Mouse (Mus musculus) liver, embryonic 15.5 days (tissue): ENCODE results near the gene Cirbp. TPM values are rescaled to one million over a fixed set of nuclear protein-coding genes. Genes with fewer than 3 reads are reported as not detected.

Experiments
- ATAC-seq: fragments of 200-750 bp; cut with Nextera tagmentation; 2 replicates; pipeline ENCODE4 v1.8.0; 2017; ENCODE audit warnings: moderate number of reproducible peaks, mild to moderate bottlenecking, moderate library complexity; ENCODE audit not compliant: insufficient read depth
- H3K27ac ChIP-seq: fragments of 300-500 bp; sonication (generic); replicated peaks from 2 replicates; pipeline ENCODE4 v1.5.1; 2015; ENCODE audit warnings: mild to moderate bottlenecking, inconsistent platforms
- H3K27me3 ChIP-seq: fragments of 300-500 bp; sonication (generic); 2 replicates; pipeline ENCODE4 v1.6.1; 2015; ENCODE audit warnings: mild to moderate bottlenecking, inconsistent platforms
- H3K36me3 ChIP-seq: fragments of 300-500 bp; sonication (generic); replicated peaks from 2 replicates; pipeline ENCODE4 v1.6.1; 2015; ENCODE audit warnings: moderate library complexity, mild to moderate bottlenecking, inconsistent platforms
- H3K4me1 ChIP-seq: fragments of 300-500 bp; sonication (generic); replicated peaks from 2 replicates; pipeline ENCODE4 v1.6.1; 2015; ENCODE audit warnings: inconsistent platforms
- H3K4me2 ChIP-seq: fragments of 300-500 bp; sonication (generic); 2 replicates; pipeline ENCODE4 v1.6.1; 2015; ENCODE audit warnings: moderate library complexity, mild to moderate bottlenecking, inconsistent platforms
- H3K4me3 ChIP-seq: fragments of 300-500 bp; sonication (generic); replicated peaks from 2 replicates; pipeline ENCODE4 v1.5.1; 2015; ENCODE audit warnings: mild to moderate bottlenecking, inconsistent platforms
- H3K9ac ChIP-seq: fragments of 300-500 bp; sonication (generic); 2 replicates; pipeline ENCODE4 v1.6.1; 2015; ENCODE audit warnings: moderate library complexity, mild to moderate bottlenecking, inconsistent platforms
- H3K9me3 ChIP-seq: fragments of 300-500 bp; sonication (generic); replicated peaks from 2 replicates; pipeline ENCODE4 v1.6.1; 2016; ENCODE audit warnings: inconsistent platforms
- WGBS: fragments of 180-500 bp; shearing (Covaris S2); methylation state at CpG from one replicate; pipeline ENCODE4 v1.1.7; 2015; ENCODE audit warnings: mixed read lengths; ENCODE audit not compliant: insufficient replicate concordance; 5-methylcytosine and 5-hydroxymethylcytosine counted together
- polyA plus RNA-seq: library from polyadenylated mRNA; unstranded; fragments of >200 nt; fragmentation: Nextera tagmentation; extraction: Ambion mirVana; gene quantifications from 2 replicates; pipeline ENCODE4 v1.2.1, GENCODE M21; 2015

Gene Cirbp
- polyA plus RNA-seq, 1 experiment from 2014 or later, result 17.0 TPM

DNA sequence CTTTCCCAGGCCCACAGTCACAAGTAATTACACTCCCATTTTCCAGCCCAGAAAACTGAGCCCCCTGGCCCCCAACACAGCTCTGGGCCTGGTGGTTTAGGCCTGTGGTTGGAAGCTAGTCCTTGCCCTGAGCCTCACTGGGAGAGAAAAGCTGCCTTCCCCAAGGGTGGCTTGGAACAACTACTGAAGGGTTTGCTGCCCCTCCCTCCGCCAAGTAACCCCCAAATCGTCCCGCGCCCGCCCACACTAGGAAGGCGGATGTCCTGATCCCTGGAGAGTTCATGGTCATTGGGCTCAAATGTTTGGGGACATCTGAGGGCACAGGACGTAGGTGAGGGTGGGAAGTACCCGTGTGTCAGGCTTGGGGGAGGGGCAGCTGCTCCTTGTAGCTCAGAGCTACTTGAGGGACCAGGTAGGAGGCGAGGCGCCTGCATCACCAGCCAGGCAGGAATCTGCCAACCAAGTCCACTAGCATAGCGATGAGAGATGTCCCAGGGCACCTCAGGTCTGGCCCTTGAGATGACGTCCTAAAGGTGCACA is 6.7 kb upstream of the Cirbp start:
- ATAC-seq, result peak; percentile 0; the same call in 1 of the 2 replicates
- H3K4me1 ChIP-seq, result peaks cover 96% of the 10 kb centered on the region
- WGBS, result 20% methylated on average over 12 of the region's 12 CpGs

DNA sequence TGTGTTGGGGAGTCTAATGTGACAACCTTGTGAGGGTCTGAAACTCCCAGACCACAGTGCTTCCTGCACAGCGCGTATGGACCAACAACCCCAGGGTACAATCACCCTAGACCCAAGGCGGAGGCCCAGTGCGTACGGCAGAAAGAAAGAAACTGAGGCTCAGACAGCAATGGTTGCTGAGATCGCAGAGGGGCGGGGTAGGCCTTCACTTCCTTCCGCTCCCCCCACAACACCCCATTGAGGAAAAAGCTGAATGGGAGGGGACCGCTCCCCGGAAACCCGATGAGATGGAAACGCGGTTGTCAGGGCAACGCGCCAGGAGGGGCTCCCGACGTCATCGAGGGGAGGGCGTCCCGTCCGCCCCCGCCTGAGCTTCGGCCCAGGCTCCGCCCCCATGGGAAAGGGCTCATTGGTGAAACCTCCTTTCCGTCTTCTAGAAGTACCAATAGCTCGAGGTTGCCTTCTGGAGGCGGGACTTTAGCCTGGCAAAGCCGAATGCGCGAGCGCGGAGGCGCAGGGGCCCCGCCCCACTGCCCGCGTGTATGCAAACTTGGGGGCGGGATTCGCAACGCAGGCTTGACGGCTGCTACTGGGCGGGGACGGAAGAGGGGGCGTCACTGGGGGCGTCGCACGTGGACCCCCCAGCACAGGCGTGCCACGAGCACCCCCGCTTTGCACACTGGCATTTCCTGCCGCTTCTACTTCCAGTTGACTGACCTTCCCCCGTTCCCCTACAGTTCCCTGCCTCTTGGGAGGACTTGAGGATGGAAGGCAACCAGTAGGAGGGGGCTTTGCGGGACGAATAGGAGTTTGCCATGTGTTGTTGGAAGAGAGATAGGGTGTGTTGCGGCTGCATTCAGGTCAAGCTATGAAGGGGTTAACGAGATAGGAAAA is 6.0 kb upstream of the Cirbp start:
- Histone ChIP-seq H3K27me3 (peaks cover 8% of the 10 kb centered on the region; the same call in 1 of the 2 replicates), H3K4me2 (peak overlapping the region; percentile 97), H3K4me1 (peaks cover 96% of the 10 kb centered on the region), H3K27ac (peak overlapping the region; percentile 94), H3K9ac (peak overlapping the region; percentile 50), H3K9me3 (no peaks in the 10 kb centered on the region), H3K36me3 (peaks cover 30% of the 10 kb centered on the region), H3K4me3 (peak overlapping the region; percentile 64)
- peak; percentile 80 for ATAC-seq
- under 1% methylated on average over 55 of the region's 55 CpGs for WGBS

More for the DNA sequence above, 6.7 kb upstream of the Cirbp start:
- peak overlapping the region; percentile 64 for H3K4me3 ChIP-seq
- H3K36me3 ChIP-seq, result peaks cover 37% of the 10 kb centered on the region
- peaks cover 5% of the 10 kb centered on the region; the same call in 1 of the 2 replicates for H3K27me3 ChIP-seq
- H3K4me2 ChIP-seq, result peak overlapping the region; percentile 97
- peak overlapping the region; percentile 85 for H3K27ac ChIP-seq
- no peaks in the 10 kb centered on the region for H3K9me3 ChIP-seq
- peak overlapping the region; percentile 50 for H3K9ac ChIP-seq

DNA sequence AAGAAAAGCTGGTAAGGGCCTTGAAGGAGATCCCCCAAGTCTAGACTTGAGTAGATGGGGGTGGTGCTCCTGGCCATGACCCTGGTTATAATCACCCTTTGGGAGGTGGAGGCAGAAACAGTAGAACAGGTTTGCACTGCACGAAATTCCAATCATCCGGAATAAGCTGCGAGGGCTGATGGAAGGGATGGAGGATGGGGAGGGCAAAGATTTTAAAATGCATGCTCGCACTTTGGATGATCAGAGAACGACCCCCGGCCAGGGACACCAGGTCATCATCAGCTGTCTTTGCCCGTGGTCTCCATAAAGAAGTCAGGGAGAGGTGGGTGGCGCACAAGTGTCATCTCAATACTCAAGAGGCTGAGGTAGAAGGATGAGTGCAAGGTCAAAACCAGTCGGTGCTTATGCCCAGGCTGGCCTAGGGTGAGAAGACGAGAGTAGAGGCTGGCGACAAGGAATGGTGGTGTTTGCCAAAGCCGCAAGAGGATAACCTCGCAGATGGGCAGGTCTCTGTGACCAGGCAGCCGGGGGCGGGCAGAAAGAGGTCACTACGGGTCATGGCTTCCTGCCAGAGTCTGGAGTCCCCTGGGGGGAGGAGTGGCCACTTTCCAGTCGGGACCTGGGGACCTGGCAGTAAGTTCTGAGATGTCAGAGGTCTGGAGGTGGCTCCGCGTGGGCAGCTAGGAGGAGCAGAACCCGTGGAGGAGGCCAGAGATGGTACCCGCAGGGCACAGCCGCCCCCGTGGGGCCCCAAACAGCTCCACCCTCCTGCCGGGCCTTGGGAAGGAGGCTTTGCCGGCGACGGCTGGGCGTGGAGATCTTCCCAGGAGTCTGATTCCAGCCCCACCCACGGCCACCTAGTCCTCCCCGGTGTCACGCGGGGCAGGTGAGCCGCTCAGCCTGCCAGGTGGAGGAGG is 5.1 kb upstream of the Cirbp start:
- Histone ChIP-seq H3K4me2 (peak overlapping the region; percentile 97), H3K9ac (peak overlapping the region; percentile 48), H3K27me3 (peaks cover 8% of the 10 kb centered on the region; the same call in 1 of the 2 replicates), H3K4me1 (peaks cover 96% of the 10 kb centered on the region), H3K9me3 (no peaks in the 10 kb centered on the region), H3K27ac (peak overlapping the region; percentile 94), H3K36me3 (peaks cover 21% of the 10 kb centered on the region), H3K4me3 (peak overlapping the region; percentile 64)
- ATAC-seq, result peak; percentile 35
- 1% methylated on average over 33 of the region's 33 CpGs for WGBS

DNA sequence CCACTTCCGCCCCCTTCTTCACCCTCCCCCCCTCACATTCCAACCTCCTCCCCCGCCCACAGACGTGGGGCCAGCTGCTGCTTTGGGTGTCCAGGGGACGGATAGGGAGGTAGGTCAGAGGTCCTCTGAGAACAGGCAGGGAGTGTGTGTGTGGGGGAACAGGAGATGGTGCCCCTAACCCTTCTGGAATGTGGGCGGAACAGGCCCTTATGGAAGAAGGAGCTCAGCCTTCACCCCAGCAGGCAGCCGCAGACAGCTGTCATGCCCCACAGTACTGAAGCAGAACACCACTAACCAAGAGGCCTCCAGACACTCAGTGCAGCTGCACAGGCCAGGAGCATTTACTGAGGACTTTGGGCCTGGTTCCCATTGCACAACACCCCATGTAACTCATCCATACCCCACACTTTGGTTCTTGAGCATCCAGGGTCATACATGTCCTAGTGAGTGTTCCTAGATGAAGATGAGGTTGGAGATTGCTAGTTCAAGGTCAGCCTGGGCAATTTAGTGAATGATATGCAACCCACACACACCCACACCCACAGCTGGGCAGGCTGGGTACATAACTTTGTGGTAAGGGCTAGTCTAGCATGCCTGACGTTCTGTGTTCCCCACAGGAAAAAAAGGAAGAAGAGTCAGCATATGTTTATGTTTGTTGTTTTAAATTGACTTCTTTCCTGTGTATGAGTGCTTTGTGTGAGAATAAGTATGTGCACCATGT is 4.1 kb upstream of the Cirbp start:
- H3K4me3 ChIP-seq, result peak overlapping the region; percentile 64
- H3K27me3 ChIP-seq, result peaks cover 8% of the 10 kb centered on the region; the same call in 1 of the 2 replicates
- peaks cover 11% of the 10 kb centered on the region for H3K36me3 ChIP-seq
- H3K9ac ChIP-seq, result peak overlapping the region; percentile 48
- WGBS, result 23% methylated on average over 7 of the region's 7 CpGs
- no peaks in the 10 kb centered on the region for H3K9me3 ChIP-seq
- H3K4me2 ChIP-seq, result peak overlapping the region; percentile 97
- H3K4me1 ChIP-seq, result peaks cover 96% of the 10 kb centered on the region
- ATAC-seq, result no peak
- H3K27ac ChIP-seq, result peak overlapping the region; percentile 94

DNA sequence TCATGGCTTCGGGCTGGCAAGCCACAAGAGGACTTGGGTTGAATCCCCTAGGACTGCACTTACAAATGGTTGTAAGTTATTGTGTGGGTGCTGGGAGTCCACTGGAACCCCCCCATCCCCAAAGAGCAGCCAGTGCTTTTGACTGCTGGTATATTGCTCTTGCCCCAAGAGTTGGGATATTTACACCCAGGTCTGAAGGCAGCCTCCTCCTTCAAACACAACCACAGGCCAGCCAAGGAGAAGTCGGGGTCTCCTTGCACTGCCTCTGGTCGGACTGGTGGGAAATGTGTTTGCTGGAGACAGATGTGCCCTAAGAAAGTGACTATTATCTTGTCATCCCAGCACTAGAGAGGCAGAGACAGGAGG is 3.6 kb upstream of the Cirbp start:
- 63% methylated on average over 3 of the region's 3 CpGs for WGBS
- peaks cover 96% of the 10 kb centered on the region for H3K4me1 ChIP-seq
- no peaks in the 10 kb centered on the region for H3K9me3 ChIP-seq
- H3K4me3 ChIP-seq, result no peak overlapping the region
- peaks cover 8% of the 10 kb centered on the region; the same call in 1 of the 2 replicates for H3K27me3 ChIP-seq
- peaks cover 6% of the 10 kb centered on the region for H3K36me3 ChIP-seq
- ATAC-seq, result no peak
- peak overlapping the region; percentile 94 for H3K27ac ChIP-seq
- no peak overlapping the region for H3K9ac ChIP-seq
- peak overlapping the region; percentile 97 for H3K4me2 ChIP-seq

DNA sequence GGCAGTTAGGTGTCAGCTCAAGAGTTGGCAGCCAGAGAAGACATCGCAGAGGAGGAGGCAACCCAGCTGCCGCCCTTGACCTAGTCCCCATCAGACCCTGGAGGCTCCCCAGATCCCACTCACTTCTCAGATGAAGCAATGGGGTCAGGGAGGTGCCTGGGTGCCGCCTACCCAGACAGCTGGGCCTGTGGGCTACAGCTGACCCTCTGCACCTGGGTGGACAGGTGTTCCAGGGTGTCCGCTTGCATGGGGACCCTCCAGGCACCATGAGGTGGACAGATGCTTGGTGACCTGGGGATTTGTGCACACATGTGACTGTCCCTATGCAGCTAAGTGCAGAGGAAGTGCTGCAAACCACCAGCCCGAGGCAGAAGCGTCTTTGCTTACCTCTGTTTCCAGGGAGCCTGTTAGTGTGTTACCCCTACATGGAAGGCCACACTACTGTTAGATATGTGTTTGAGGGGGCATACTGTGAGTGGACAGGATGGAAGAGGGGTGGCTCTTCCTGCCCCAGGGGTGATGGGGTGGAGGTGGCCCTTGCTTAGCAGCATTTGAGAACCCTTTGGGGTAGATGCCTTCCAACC is 3.0 kb upstream of the Cirbp start:
- H3K4me3 ChIP-seq, result no peak overlapping the region
- H3K27me3 ChIP-seq, result peaks cover 8% of the 10 kb centered on the region; the same call in 1 of the 2 replicates
- no peaks in the 10 kb centered on the region for H3K36me3 ChIP-seq
- H3K9me3 ChIP-seq, result no peaks in the 10 kb centered on the region
- peaks cover 92% of the 10 kb centered on the region for H3K4me1 ChIP-seq
- no peak for ATAC-seq
- 60% methylated on average over 6 of the region's 6 CpGs for WGBS
- peak overlapping the region; percentile 94 for H3K27ac ChIP-seq
- H3K4me2 ChIP-seq, result peak overlapping the region; percentile 97; the same call in 1 of the 2 replicates
- no peak overlapping the region for H3K9ac ChIP-seq

DNA sequence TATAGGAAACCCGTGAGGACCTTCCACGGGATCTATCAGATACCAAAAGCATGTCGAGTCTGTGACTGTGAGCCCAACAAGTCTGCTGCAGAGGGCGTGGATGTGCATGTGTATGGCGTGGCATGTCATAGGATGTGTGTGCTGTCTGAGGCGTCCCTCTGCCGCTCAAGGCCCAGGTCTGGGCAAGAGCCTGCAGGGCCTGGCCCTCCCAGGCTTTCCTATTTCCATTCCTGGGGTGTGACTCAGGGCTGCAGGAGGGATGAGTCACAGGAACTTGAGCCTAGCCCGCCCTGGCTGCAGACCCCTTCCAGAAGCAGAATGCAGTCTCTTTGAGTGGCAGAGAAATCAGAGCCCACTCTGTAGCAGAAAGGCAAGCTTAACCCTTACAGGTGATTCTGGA is 2.1 kb upstream of the Cirbp start:
- no peaks in the 10 kb centered on the region for H3K9me3 ChIP-seq
- H3K9ac ChIP-seq, result no peak overlapping the region
- peaks cover 87% of the 10 kb centered on the region for H3K4me1 ChIP-seq
- H3K27ac ChIP-seq, result no peak overlapping the region
- no peak overlapping the region for H3K4me3 ChIP-seq
- H3K4me2 ChIP-seq, result peak overlapping the region; percentile 97
- WGBS, result 70% methylated on average over 8 of the region's 8 CpGs
- no peak for ATAC-seq
- no peaks in the 10 kb centered on the region for H3K36me3 ChIP-seq
- peaks cover 8% of the 10 kb centered on the region; the same call in 1 of the 2 replicates for H3K27me3 ChIP-seq

DNA sequence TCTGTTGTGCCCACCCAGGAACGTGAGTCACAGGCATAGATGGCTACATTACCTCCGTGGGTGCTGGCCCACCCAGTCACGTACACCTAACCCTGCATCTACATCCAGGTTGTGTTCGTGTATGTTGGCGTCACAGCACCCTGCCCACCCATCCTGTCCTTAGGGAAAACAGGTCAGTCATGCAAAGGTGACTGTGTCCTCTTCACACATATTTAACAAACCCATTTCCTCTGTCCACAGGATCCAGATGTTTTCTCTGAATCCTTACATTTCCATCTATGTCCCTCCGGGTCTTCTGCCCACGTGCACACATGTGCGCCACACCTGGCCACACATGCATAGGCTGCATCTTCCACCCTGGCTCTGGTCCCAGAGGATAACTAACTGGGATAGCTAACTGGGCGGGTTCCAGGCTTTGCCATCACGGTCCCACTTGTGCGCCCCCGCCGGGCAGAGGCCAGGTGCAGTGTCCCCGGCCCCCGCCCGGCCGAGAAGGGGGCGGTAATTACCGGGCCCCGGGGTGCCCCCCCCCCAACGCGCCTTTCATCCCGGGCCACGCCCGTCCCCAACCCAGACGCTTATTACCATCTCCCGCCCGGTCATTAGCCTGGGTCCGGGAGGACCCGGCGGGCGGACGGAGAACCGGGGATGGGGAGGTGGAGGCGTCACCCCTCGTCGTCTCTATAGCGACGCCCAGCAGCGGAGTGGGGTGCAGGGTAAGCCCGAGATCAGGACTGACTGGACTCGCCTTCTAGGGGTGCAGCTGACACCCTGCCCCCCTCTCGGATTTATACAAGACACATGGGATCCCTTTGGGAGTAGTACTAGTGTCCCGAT is 1.4 kb upstream of the Cirbp start:
- Histone ChIP-seq H3K27ac (peak overlapping the region; percentile 74), H3K9ac (peak overlapping the region; percentile 55), H3K4me3 (peak overlapping the region; percentile 57), H3K27me3 (peaks cover 8% of the 10 kb centered on the region; the same call in 1 of the 2 replicates), H3K36me3 (no peaks in the 10 kb centered on the region), H3K4me1 (peaks cover 87% of the 10 kb centered on the region), H3K4me2 (peak overlapping the region; percentile 97), H3K9me3 (no peaks in the 10 kb centered on the region)
- ATAC-seq, result no peak
- WGBS, result 13% methylated on average over 44 of the region's 44 CpGs

DNA sequence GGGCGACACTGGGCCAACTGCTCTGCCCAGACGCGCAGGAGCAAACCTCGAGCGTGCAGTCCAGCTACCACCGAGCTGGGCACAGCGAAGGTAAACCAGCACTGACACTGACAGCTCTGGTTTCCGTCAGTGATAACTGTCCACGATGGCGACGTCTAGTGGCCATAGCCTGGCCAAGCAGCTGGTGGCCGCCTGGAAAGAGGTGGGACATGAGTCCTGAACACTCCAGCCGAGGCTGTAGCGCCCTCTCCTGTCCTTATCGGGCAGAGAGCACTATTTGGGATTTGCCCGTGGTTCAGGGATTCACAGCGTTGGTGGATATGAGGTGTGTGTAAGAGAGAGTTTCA is 814 bp upstream of the Cirbp start:
- peak overlapping the region; percentile 74 for H3K27ac ChIP-seq

More for the DNA sequence above, 814 bp upstream of the Cirbp start:
- peak overlapping the region; percentile 97 for H3K4me2 ChIP-seq
- under 1% methylated on average over 17 of the region's 17 CpGs for WGBS
- peaks cover 88% of the 10 kb centered on the region for H3K4me1 ChIP-seq
- peaks cover 6% of the 10 kb centered on the region for H3K36me3 ChIP-seq
- no peaks in the 10 kb centered on the region for H3K9me3 ChIP-seq
- peak; percentile 34 for ATAC-seq
- peaks cover 8% of the 10 kb centered on the region; the same call in 1 of the 2 replicates for H3K27me3 ChIP-seq
- H3K9ac ChIP-seq, result peak overlapping the region; percentile 55
- H3K4me3 ChIP-seq, result peak overlapping the region; percentile 57
